Mouse (Mus musculus) liver, embryonic 14.5 days (tissue): ENCODE results near the gene Trmt112.

Source experiments
- CTCF ChIP-seq: IDR thresholded peaks from 2 replicates; pipeline ENCODE4 v1.5.1; 2016; ENCODE audit warnings: antibody characterized with exemption, low read depth, control low read depth
- EP300 ChIP-seq: IDR thresholded peaks from 2 replicates; pipeline ENCODE4 v1.6.1; 2016; ENCODE audit warnings: antibody characterized with exemption, low read depth

DNA sequence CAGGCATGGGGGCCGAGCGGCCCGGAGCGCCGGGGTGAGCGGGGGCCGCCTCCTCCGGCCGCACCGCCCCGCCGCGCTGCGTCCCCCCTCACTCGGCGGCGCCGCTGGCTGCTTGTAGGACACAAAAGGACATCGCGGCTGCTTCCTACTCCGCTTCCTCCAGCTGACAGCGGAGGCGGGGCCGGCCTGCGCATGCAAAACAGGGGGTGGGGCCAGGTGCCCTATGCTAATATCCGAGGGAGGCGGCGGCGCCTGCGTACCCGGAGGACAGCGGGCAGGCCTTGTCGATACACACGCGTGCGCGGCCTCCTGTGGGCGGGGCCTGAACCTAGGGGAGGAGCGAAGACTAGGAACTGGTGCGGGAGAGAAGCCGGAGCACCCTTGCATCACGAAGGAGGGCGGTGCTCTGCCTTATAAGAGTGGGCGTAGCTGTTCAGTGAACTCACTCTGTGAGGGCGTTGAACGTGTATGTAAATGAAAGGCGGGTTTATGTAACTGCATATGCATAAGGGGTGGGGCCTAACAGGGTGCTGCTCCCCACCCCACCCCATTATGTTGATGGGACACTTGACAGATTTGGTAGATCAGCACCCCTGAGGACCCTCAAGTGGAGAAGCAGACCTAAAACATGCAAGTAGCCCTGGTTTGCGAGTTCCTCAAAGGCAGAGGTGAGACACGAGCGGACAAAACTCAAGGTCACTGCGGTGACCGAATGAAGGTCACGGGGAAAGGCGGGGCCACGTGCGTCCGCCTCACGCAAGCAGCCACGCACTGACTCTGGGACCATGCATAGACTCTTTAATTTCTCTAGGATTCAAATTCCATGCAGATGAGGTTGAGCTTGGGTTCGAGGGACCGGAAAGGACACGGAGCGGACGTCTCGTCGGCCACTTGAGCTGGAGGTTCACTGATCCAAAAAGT, 12.4 kb downstream of the Trmt112 start, which contains the start of gene Esrra:
- TF ChIP-seq CTCF (0 out of 2 replicates have a peak, but pooled peaks have one; percentile 12), EP300 (no peak)
